Mouse (Mus musculus) ES-E14 (cell line): ENCODE data around the gene Dctn1. TPM values are rescaled to one million over a fixed set of nuclear protein-coding genes. Genes with fewer than 3 reads are reported as not detected.

ENCODE experiments used
- DNase-seq: peaks from one replicate; pipeline ENCODE4 v3.0.0-alpha.2; 2013; ENCODE audit warnings: low read depth, low spot score
- H3K27ac ChIP-seq: 2 replicates; pipeline ENCODE4 v1.5.1; 2012; ENCODE audit warnings: low read depth, mild to moderate bottlenecking, low read length, moderate library complexity, mixed read lengths; ENCODE audit not compliant: poor library complexity, insufficient read depth, severe bottlenecking
- H3K36me3 ChIP-seq: 2 replicates; pipeline ENCODE4 v1.6.1; 2012; ENCODE audit warnings: mild to moderate bottlenecking, low read length, moderate library complexity, mixed read lengths; ENCODE audit not compliant: control insufficient read depth, poor library complexity, insufficient read depth, severe bottlenecking
- H3K4me1 ChIP-seq, 2 experiments: fragments of 150-350 bp in 1 of 2; sonication (generic) in 1 of 2; 2 replicates each; pipeline ENCODE4 v1.6.1; 2012; ENCODE audit warnings: low read length in 2 of 2, mild to moderate bottlenecking in 1 of 2, mixed read lengths in 1 of 2; ENCODE audit not compliant: control insufficient read depth in 2 of 2, insufficient read depth in 2 of 2, poor library complexity in 1 of 2
- H3K4me3 ChIP-seq, 2 experiments: fragments of 150-350 bp in 1 of 2; sonication (generic) in 1 of 2; 2 replicates each; pipeline ENCODE4 v1.5.1; 2012; ENCODE audit warnings: low read length in 2 of 2, low read depth in 1 of 2, mild to moderate bottlenecking in 1 of 2, mixed read lengths in 1 of 2; ENCODE audit not compliant: insufficient read depth in 1 of 2, poor library complexity in 1 of 2, severe bottlenecking in 1 of 2
- H3K9ac ChIP-seq: 2 replicates; pipeline ENCODE4 v1.6.1; 2012; ENCODE audit warnings: low read depth, mild to moderate bottlenecking, low read length, mixed read lengths; ENCODE audit not compliant: poor library complexity, insufficient read depth, severe bottlenecking
- H3K9me3 ChIP-seq: fragments of 150-350 bp; sonication (generic); 2 replicates; pipeline ENCODE4 v1.6.1; 2012; ENCODE audit warnings: low read depth, mild to moderate bottlenecking, low read length; ENCODE audit not compliant: control insufficient read depth, insufficient read depth
- CHD2 ChIP-seq: IDR thresholded peaks from 2 replicates; pipeline ENCODE4 v1.6.1; 2014; ENCODE audit warnings: mild to moderate bottlenecking, low read depth, low read length, inconsistent platforms
- HCFC1 ChIP-seq: IDR thresholded peaks from 2 replicates; pipeline ENCODE4 v1.6.1; 2012; ENCODE audit warnings: low read length, inconsistent platforms, borderline replicate concordance; ENCODE audit not compliant: insufficient read depth
- MAFK ChIP-seq: IDR thresholded peaks from 2 replicates; pipeline ENCODE4 v1.6.1; 2014; ENCODE audit warnings: mild to moderate bottlenecking, low read depth, low read length, inconsistent platforms; ENCODE audit not compliant: insufficient read depth
- ZC3H11A ChIP-seq: IDR thresholded peaks from 2 replicates; pipeline ENCODE4 v1.6.1; 2012; ENCODE audit warnings: low read depth, mild to moderate bottlenecking, inconsistent platforms, low read length, borderline replicate concordance
- ZNF384 ChIP-seq: IDR thresholded peaks from 2 replicates; pipeline ENCODE4 v1.6.1; 2012; ENCODE audit warnings: low read depth, low read length, inconsistent platforms
- in situ Hi-C, 2 experiments: fragments of 600-800 bp; cut with MboI; formaldehyde crosslinking; loops; one replicate each; pipeline ENCODE4 v1.15.1; 2025; ENCODE audit warnings: low sequenced_read_pairs in 2 of 2, inconsistent platforms in 1 of 2; ENCODE audit not compliant: unreplicated experiment in 2 of 2
- total RNA-seq: library from RNA; depleted of rRNA; stranded (reverse); fragments of 300-350 nt; gene quantifications from 2 replicates; pipeline ENCODE4 v1.2.3, GENCODE M21; 2012

The Dctn1 gene
- total RNA-seq, 1 experiment, result 40.6 TPM

- peaks cover 6 to 8% of the 10 kb centered on the region in 2 experiments; a peak in 2 of 4 replicates for H3K4me1 ChIP-seq
- in situ Hi-C loops, result no loop called here
- H3K9ac ChIP-seq, result no peak overlapping the region
- no peak overlapping the region for H3K27ac ChIP-seq
- no peak for DNase-seq
- H3K4me3 ChIP-seq, result no peak overlapping the region
- H3K36me3 ChIP-seq, result no peaks in the 10 kb centered on the region
- no peaks in the 10 kb centered on the region for H3K9me3 ChIP-seq
- no peak for TF ChIP-seq CHD2
- TF ChIP-seq HCFC1, result no peak
- TF ChIP-seq ZNF384, result no peak
- TF ChIP-seq MAFK, result no peak
- no peak for TF ChIP-seq ZC3H11A
Measured at GRCm38 (mm10) chr6:83231486-83231885, 65.8 kb downstream of the Dctn1 start.

- H3K27ac ChIP-seq, result no peak overlapping the region
Measured at GRCm38 (mm10) chr6:83233306-83233705, 67.6 kb downstream of the Dctn1 start.

GRCm38 (mm10) chr6:83234280-83234741 is 68.6 kb downstream of the Dctn1 start:
- DNase-seq, result no peak
- Histone ChIP-seq H3K36me3 (no peaks in the 10 kb centered on the region), H3K9ac (no peak overlapping the region), H3K4me3 (peak overlapping the region; percentile 16 to 21; a peak in 2 of 4 replicates), H3K27ac (peak overlapping the region; percentile 74; the same call in 1 of the 2 replicates), H3K4me1 (peaks cover 8 to 10% of the 10 kb centered on the region in 2 experiments; a peak in 2 of 4 replicates), H3K9me3 (no peaks in the 10 kb centered on the region)
- in situ Hi-C loops, result no loop called here
- TF ChIP-seq CHD2 (0 out of 2 replicates have a peak, but pooled peaks have one; percentile 42), ZNF384 (no peak)

More at GRCm38 (mm10) chr6:83233306-83233705, 67.6 kb downstream of the Dctn1 start:
- Histone ChIP-seq H3K9me3 (no peaks in the 10 kb centered on the region), H3K9ac (no peak overlapping the region), H3K4me1 (peaks cover 8 to 10% of the 10 kb centered on the region in 2 experiments; a peak in 2 of 4 replicates), H3K36me3 (no peaks in the 10 kb centered on the region), H3K4me3 (no peak overlapping the region)
- DNase-seq, result no peak
- in situ Hi-C loops, result no loop called here
- TF ChIP-seq MAFK (peak; percentile 83), HCFC1 (no peak)

GRCm38 (mm10) chr6:83237123-83237522 is 71.4 kb downstream of the Dctn1 start:
- Histone ChIP-seq H3K36me3 (no peaks in the 10 kb centered on the region), H3K27ac (no peak overlapping the region), H3K4me1 (peaks cover 6 to 10% of the 10 kb centered on the region in 2 experiments; a peak in 2 of 4 replicates), H3K9ac (peak overlapping the region; percentile 43; the same call in 1 of the 2 replicates), H3K4me3 (peak overlapping the region; percentile 5 to 33; a peak in 1 of 4 replicates), H3K9me3 (no peaks in the 10 kb centered on the region)
- TF ChIP-seq HCFC1, result no peak
- TF ChIP-seq ZC3H11A, result no peak
- TF ChIP-seq MAFK, result no peak
- TF ChIP-seq CHD2, result no peak
- TF ChIP-seq ZNF384, result no peak
- no peak for DNase-seq
- in situ Hi-C loops, result no loop called here

- Histone ChIP-seq H3K4me3 (no peak overlapping the region), H3K27ac (no peak overlapping the region), H3K36me3 (no peaks in the 10 kb centered on the region), H3K4me1 (0 out of 4 replicates have a peak, but pooled peaks cover 0 to 2% of the 10 kb centered on the region in 2 experiments), H3K9ac (no peak overlapping the region), H3K9me3 (no peaks in the 10 kb centered on the region)
- in situ Hi-C loops, result no loop called here
- TF ChIP-seq ZC3H11A (no peak), CHD2 (no peak), MAFK (no peak), HCFC1 (no peak), ZNF384 (no peak)
- DNase-seq, result no peak
Measured at GRCm38 (mm10) chr6:83244422-83245061, 78.8 kb downstream of the Dctn1 start.
